Comparison of ENCODE assay signal across 8 mouse cellular contexts in genomic region chr6:71271389-71272315, GRCm38 (mm10). TPM values are rescaled to one million over a fixed set of nuclear protein-coding genes. Genes with fewer than 3 reads are reported as not detected.
A peak's percentile ranks its signal among the peaks of the same experiment; 100 is the strongest.
DNase-seq lines count a peak whose midpoint lies in the region; ATAC-seq and TF ChIP-seq lines count a peak whose summit lies in the region.

Gene Krcc1 (plus strand): TSS chr6:71271677.

- no peaks in the 10 kb centered on the region for H3K36me3 ChIP-seq in hindbrain, embryonic 13.5 days

- H3K27ac ChIP-seq in hindbrain, embryonic 13.5 days, result peak within 1 kb of the TSS; percentile 97

- H3K9me3 ChIP-seq in hindbrain, embryonic 13.5 days, result no peaks in the 10 kb centered on the region

- POLR2A ChIA-PET in Patski (lab: Charles Lee), result interaction anchor here (0.6 to 1.4 kb wide), 7 partner anchors 10 to 165 kb away, joined by 3 to 5 read pairs (median 3); no protein-coding TSS in a partner anchor

- H3K4me2 ChIP-seq in hindbrain, embryonic 13.5 days, result peak within 1 kb of the TSS; percentile 73

- in situ Hi-C loops in Patski (cut with MboI; ENCODE audit: low pct_unique_long_range_greater_than_20kb), result loop anchor here (5.0 kb wide), 1 partner anchor 109 kb away; no protein-coding TSS in a partner anchor

- ATAC-seq in Patski, result peak; percentile 90
- peak; percentile 95 for ATAC-seq in hindbrain, embryonic 13.5 days (ENCODE audit: low FRiP score)

- under 1% methylated on average over 65 of the region's 84 CpGs for WGBS in hindbrain, embryonic 13.5 days

- H3K4me1 ChIP-seq in hindbrain, embryonic 13.5 days (replicated peaks), result peaks cover 13% of the 10 kb centered on the region

- H3K9ac ChIP-seq in hindbrain, embryonic 13.5 days, result peak within 1 kb of the TSS; percentile 98

- DNase-seq in Patski (ENCODE audit: low read depth, low spot score), result peak; percentile 70
- peak; percentile 96 to 98 for DNase-seq in cerebellum, postnatal 14 days
- DNase-seq in frontal cortex, postnatal 14 days (ENCODE audit: low spot score in 2 of 2), result peak; percentile 93 to 95
- DNase-seq in layer of hippocampus, postnatal 25 days (ENCODE audit: extremely low spot score in 1 of 2, low spot score in 1 of 2), result peak; percentile 78 to 87
- peak; percentile 97 for DNase-seq in lung, postnatal 25 days (ENCODE audit: low spot score)
- DNase-seq in retina, embryonic 14.5 days (ENCODE audit: low spot score), result peak; percentile 99
- DNase-seq in thymus, postnatal 4 days, result peak; percentile 96

- CTCF ChIA-PET in Patski (lab: Charles Lee), result interaction anchor here (0.8 to 0.9 kb wide), 2 partner anchors 47 to 104 kb away, joined by 3 read pairs; no protein-coding TSS in a partner anchor

- H3K27me3 ChIP-seq in Patski, result no peaks in the 10 kb centered on the region
- no peaks in the 10 kb centered on the region for H3K27me3 ChIP-seq in hindbrain, embryonic 13.5 days

- H3K4me3 ChIP-seq in hindbrain, embryonic 13.5 days, result peak within 1 kb of the TSS; percentile 90

- TF ChIP-seq CTCF in Patski (IDR thresholded peaks at IDR 0.05), result no peak

RNA-seq across cellular contexts. Expression of gene Krcc1, which starts in this region (rescaled TPM):
- 98.8 TPM for polyA plus RNA-seq in Patski (2021)
- polyA plus RNA-seq in hindbrain, embryonic 13.5 days (2015; fragmentation: Nextera tagmentation; extraction: Ambion mirVana), result 24.2 and 25.5 TPM in 2 replicates
- 10 to 100 TPM; 15.3 to 17.9 TPM for total RNA-seq in layer of hippocampus, postnatal 25 days (2021)

Comparison
In these comparisons a context has a peak if more than half of its experiments do, and no peak if none do; other contexts are left out.
1. Peak in every context shown above with its lines: DNase-seq, ATAC-seq, H3K4me3 ChIP-seq and H3K27ac ChIP-seq.